Mouse (Mus musculus): Measurements from ENCODE around the gene Eral1. TPM values are rescaled to one million over a fixed set of nuclear protein-coding genes. Genes with fewer than 3 reads are reported as not detected.

Gene Eral1
- polyA plus RNA-seq, 1 experiment from 2014 or later, result 40.9 TPM

GRCm38 (mm10) chr11:78031389-78031788 lies 48.8 kb downstream of the Eral1 start:
- Histone ChIP-seq H3K36me3 (replicated peaks) (peaks cover 65% of the 10 kb centered on the region), H3K9me3 (no peaks in the 10 kb centered on the region), H3K27me3 (replicated peaks; ENCODE audit: low read depth, poor library complexity, severe bottlenecking) (no peaks in the 10 kb centered on the region), H3K4me1 (peaks cover 31% of the 10 kb centered on the region), H3K4me3 (peak overlapping the region; percentile 78), H3K27ac (replicated peaks) (no peak overlapping the region)
- 40% methylated on average over 6 of the region's 6 CpGs for WGBS
- no peak for DNase-seq (ENCODE audit: low spot score)

GRCm38 (mm10) chr11:78030600-78030999 lies 49.6 kb downstream of the Eral1 start:
- WGBS, result 62% methylated on average over 2 of the region's 2 CpGs
- no peak for DNase-seq (ENCODE audit: low spot score)
- Histone ChIP-seq H3K9me3 (no peaks in the 10 kb centered on the region), H3K27me3 (replicated peaks; ENCODE audit: low read depth, poor library complexity, severe bottlenecking) (no peaks in the 10 kb centered on the region), H3K36me3 (replicated peaks) (peaks cover 70% of the 10 kb centered on the region), H3K4me1 (peaks cover 31% of the 10 kb centered on the region), H3K4me3 (no peak overlapping the region), H3K27ac (replicated peaks) (no peak overlapping the region)

DNA sequence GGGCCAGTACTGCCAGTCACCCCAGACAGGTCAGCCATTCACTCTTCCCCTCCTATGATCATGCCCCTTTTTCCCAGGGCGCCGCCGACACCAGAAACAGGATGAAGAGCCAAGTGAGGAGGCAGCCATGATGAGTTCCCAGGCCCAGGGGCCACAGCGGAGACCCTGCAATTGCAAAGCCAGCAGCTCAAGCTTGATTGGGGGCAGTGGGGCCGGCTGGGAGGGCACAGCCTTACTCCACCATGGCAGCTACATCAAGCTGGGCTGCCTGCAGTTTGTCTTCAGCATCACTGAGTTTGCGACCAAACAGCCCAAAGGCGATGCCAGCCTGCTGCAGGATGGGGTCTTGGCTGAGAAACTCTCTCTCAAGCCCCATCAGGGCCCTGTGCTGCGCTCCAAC lies 50.9 kb downstream of the Eral1 start:
- Histone ChIP-seq H3K4me1 (peaks cover 31% of the 10 kb centered on the region), H3K27me3 (replicated peaks; ENCODE audit: low read depth, poor library complexity, severe bottlenecking) (no peaks in the 10 kb centered on the region), H3K36me3 (replicated peaks) (peaks cover 69% of the 10 kb centered on the region), H3K4me3 (no peak overlapping the region), H3K27ac (replicated peaks) (no peak overlapping the region), H3K9me3 (no peaks in the 10 kb centered on the region)
- no peak for DNase-seq (ENCODE audit: low spot score)
- 86% methylated on average over 8 of the region's 8 CpGs for WGBS

- WGBS, result 86% methylated on average over 8 of the region's 8 CpGs
- H3K27ac ChIP-seq (replicated peaks), result no peak overlapping the region
- no peak overlapping the region for H3K4me3 ChIP-seq
- H3K4me1 ChIP-seq, result no peaks in the 10 kb centered on the region
- peak; percentile 34 for DNase-seq (ENCODE audit: low spot score)
- H3K36me3 ChIP-seq (replicated peaks), result peaks cover 97% of the 10 kb centered on the region
- no peaks in the 10 kb centered on the region for H3K9me3 ChIP-seq
- H3K27me3 ChIP-seq (replicated peaks; ENCODE audit: low read depth, poor library complexity, severe bottlenecking), result no peaks in the 10 kb centered on the region
These were observed 56.6 kb downstream of the Eral1 start for GRCm38 (mm10) chr11:78023607-78024006.

MicroRNA genes within 50 kb of the gene (microRNA counts, 519-probe panel; counts per million panel counts)
- 3,497 counts per million, percentile 72 among the panel's probes with 10 or more counts for microRNA mmu-miR-144
- microRNA mmu-miR-451, result 1,837 counts per million, percentile 60 among the panel's probes with 10 or more counts

Small RNA genes within 50 kb of the gene (microRNA-seq; reads per million reads assigned to microRNA genes)
- gene Mir144 (39.6 reads per million, percentile 40 among the genes with 10 or more reads in this experiment), gene Mir451a (not detected), gene Mir451b (not detected)

Other genes with a start within 250 kb of the Eral1 start
- 2.1 and 2.7 TPM in 2 replicates for gene Pipox, start 186.3 kb downstream of the Eral1 start, polyA plus RNA-seq (2016; fragmentation: Nextera tagmentation; extraction: Ambion mirVana)
- 2.3 and 2.5 TPM in 2 replicates for gene Sez6, start 149.6 kb downstream of the Eral1 start, polyA plus RNA-seq (2016; fragmentation: Nextera tagmentation; extraction: Ambion mirVana)
- 20.5 and 21.6 TPM in 2 replicates for gene Phf12, start 97.6 kb downstream of the Eral1 start, polyA plus RNA-seq (2016; fragmentation: Nextera tagmentation; extraction: Ambion mirVana)
- 12.8 and 13.2 TPM in 2 replicates for gene Dhrs13, start 48.1 kb downstream of the Eral1 start, polyA plus RNA-seq (2016; fragmentation: Nextera tagmentation; extraction: Ambion mirVana)
- gene Flot2, start 42.5 kb downstream of the Eral1 start, polyA plus RNA-seq (2016; fragmentation: Nextera tagmentation; extraction: Ambion mirVana), result 57.8 and 60.9 TPM in 2 replicates
- 28.2 and 29.9 TPM in 2 replicates for gene Fam222b, start 14.3 kb upstream of the Eral1 start, polyA plus RNA-seq (2016; fragmentation: Nextera tagmentation; extraction: Ambion mirVana)
- 151 and 157 TPM in 2 replicates for gene Traf4, start 85.2 kb upstream of the Eral1 start, polyA plus RNA-seq (2016; fragmentation: Nextera tagmentation; extraction: Ambion mirVana)
- gene Nek8, start 96.3 kb upstream of the Eral1 start, polyA plus RNA-seq (2016; fragmentation: Nextera tagmentation; extraction: Ambion mirVana), result 13.5 and 15.3 TPM in 2 replicates
- 8.8 and 9.2 TPM in 2 replicates for gene Tlcd1, start 96.3 kb upstream of the Eral1 start, polyA plus RNA-seq (2016; fragmentation: Nextera tagmentation; extraction: Ambion mirVana)
- gene Rpl23a, start 103.2 kb upstream of the Eral1 start, polyA plus RNA-seq (2016; fragmentation: Nextera tagmentation; extraction: Ambion mirVana), result 1,123 and 1,138 TPM in 2 replicates
- gene Rab34, start 108.0 kb upstream of the Eral1 start, polyA plus RNA-seq (2016; fragmentation: Nextera tagmentation; extraction: Ambion mirVana), result 107 and 123 TPM in 2 replicates
- gene Proca1, start 113.0 kb upstream of the Eral1 start, polyA plus RNA-seq (2016; fragmentation: Nextera tagmentation; extraction: Ambion mirVana), result 1.6 and 2.3 TPM in 2 replicates
- gene Sdf2, start 165.4 kb upstream of the Eral1 start, polyA plus RNA-seq (2016; fragmentation: Nextera tagmentation; extraction: Ambion mirVana), result 43.5 and 44.9 TPM in 2 replicates
- gene Supt6, start 165.6 kb upstream of the Eral1 start, polyA plus RNA-seq (2016; fragmentation: Nextera tagmentation; extraction: Ambion mirVana), result 39.2 TPM in 2 replicates
- 60.4 and 72.1 TPM in 2 replicates for gene 2610507B11Rik, start 181.4 kb upstream of the Eral1 start, polyA plus RNA-seq (2016; fragmentation: Nextera tagmentation; extraction: Ambion mirVana)
- 0.48 and 0.49 TPM in 2 replicates for gene BC030499, start 210.5 kb upstream of the Eral1 start, polyA plus RNA-seq (2016; fragmentation: Nextera tagmentation; extraction: Ambion mirVana)
- gene Spag5, start 221.1 kb upstream of the Eral1 start, polyA plus RNA-seq (2016; fragmentation: Nextera tagmentation; extraction: Ambion mirVana), result 65.7 and 73.1 TPM in 2 replicates
- 3.0 and 3.2 TPM in 2 replicates for gene Aldoc, start 242.6 kb upstream of the Eral1 start, polyA plus RNA-seq (2016; fragmentation: Nextera tagmentation; extraction: Ambion mirVana)
- gene Pigs, start 248.0 kb upstream of the Eral1 start, polyA plus RNA-seq (2016; fragmentation: Nextera tagmentation; extraction: Ambion mirVana), result 73.7 and 74.9 TPM in 2 replicates